Mouse (Mus musculus) heart, embryonic 13.5 days (tissue): ENCODE data around the gene Atp6v0c. TPM values are rescaled to one million over a fixed set of nuclear protein-coding genes. Genes with fewer than 3 reads are reported as not detected.

Experiments used
- ATAC-seq: fragments of 200-750 bp; cut with Nextera tagmentation; 2 replicates; pipeline ENCODE4 v1.8.0; 2017; ENCODE audit warnings: moderate TSS enrichment; ENCODE audit not compliant: insufficient number of reproducible peaks, low FRiP score, low TSS enrichment; ENCODE audit errors: extremely low read depth
- H3K27ac ChIP-seq: fragments of 300-500 bp; sonication (generic); replicated peaks from 2 replicates; pipeline ENCODE4 v1.5.1; 2015; ENCODE audit warnings: moderate library complexity, mild to moderate bottlenecking, inconsistent platforms
- H3K27me3 ChIP-seq: fragments of 300-500 bp; sonication (generic); replicated peaks from 2 replicates; pipeline ENCODE4 v1.6.1; 2015; ENCODE audit warnings: mild to moderate bottlenecking, inconsistent platforms
- H3K36me3 ChIP-seq: fragments of 300-500 bp; sonication (generic); 2 replicates; pipeline ENCODE4 v1.6.1; 2015; ENCODE audit warnings: mild to moderate bottlenecking, inconsistent platforms
- H3K4me1 ChIP-seq: fragments of 300-500 bp; sonication (generic); 2 replicates; pipeline ENCODE4 v1.6.1; 2015; ENCODE audit warnings: inconsistent platforms
- H3K4me2 ChIP-seq: fragments of 300-500 bp; sonication (generic); 2 replicates; pipeline ENCODE4 v1.6.1; 2015; ENCODE audit warnings: inconsistent platforms, mild to moderate bottlenecking, moderate library complexity
- H3K4me3 ChIP-seq: fragments of 300-500 bp; sonication (generic); 2 replicates; pipeline ENCODE4 v1.5.1; 2015; ENCODE audit warnings: moderate library complexity, mild to moderate bottlenecking, inconsistent platforms
- H3K9ac ChIP-seq: fragments of 300-500 bp; sonication (generic); 2 replicates; pipeline ENCODE4 v1.6.1; 2015; ENCODE audit warnings: inconsistent platforms, mild to moderate bottlenecking, moderate library complexity
- H3K9me3 ChIP-seq: fragments of 300-500 bp; sonication (generic); 2 replicates; pipeline ENCODE4 v1.6.1; 2016; ENCODE audit warnings: inconsistent platforms
- WGBS: fragments of 180-500 bp; shearing (Covaris S2); methylation state at CpG from one replicate; pipeline ENCODE4 v1.1.7; 2015; ENCODE audit warnings: mixed read lengths; 5-methylcytosine and 5-hydroxymethylcytosine counted together
- polyA plus RNA-seq: library from polyadenylated mRNA; unstranded; fragments of >200 nt; fragmentation: Nextera tagmentation; extraction: Ambion mirVana; gene quantifications from 2 replicates; pipeline ENCODE4 v1.2.1, GENCODE M21; 2015

Gene Atp6v0c
- polyA plus RNA-seq, 1 experiment from 2014 or later: 544 TPM

DNA sequence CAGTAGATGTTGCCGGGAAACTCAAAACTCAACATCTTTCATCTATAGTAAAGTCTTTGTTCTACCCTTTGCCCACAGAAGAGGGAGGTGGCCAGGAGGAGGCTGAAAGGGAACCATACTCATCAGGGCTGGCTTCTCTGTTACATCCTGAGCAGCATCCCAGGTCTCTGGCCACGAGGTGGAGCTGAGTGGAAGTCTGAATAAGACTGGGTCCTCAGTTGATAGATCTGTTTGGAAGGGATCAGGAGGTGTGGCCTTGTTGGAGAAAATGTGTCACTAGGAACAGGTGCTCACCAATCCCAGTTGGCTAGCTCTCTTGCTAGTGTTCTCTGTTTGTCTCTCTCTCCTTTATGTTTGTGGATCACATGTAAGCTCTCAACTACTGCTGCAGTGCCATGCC is 25.8 kb upstream of the Atp6v0c start:
- peaks cover 74% of the 10 kb centered on the region for H3K4me1 ChIP-seq
- ATAC-seq: no peak
- H3K36me3 ChIP-seq: no peaks in the 10 kb centered on the region
- no peak overlapping the region for H3K9ac ChIP-seq
- WGBS: 62% methylated on average over 2 of the region's 2 CpGs
- no peaks in the 10 kb centered on the region for H3K27me3 ChIP-seq
- no peaks in the 10 kb centered on the region for H3K9me3 ChIP-seq
- no peak overlapping the region for H3K4me3 ChIP-seq
- H3K27ac ChIP-seq: no peak overlapping the region
- H3K4me2 ChIP-seq: no peak overlapping the region

DNA sequence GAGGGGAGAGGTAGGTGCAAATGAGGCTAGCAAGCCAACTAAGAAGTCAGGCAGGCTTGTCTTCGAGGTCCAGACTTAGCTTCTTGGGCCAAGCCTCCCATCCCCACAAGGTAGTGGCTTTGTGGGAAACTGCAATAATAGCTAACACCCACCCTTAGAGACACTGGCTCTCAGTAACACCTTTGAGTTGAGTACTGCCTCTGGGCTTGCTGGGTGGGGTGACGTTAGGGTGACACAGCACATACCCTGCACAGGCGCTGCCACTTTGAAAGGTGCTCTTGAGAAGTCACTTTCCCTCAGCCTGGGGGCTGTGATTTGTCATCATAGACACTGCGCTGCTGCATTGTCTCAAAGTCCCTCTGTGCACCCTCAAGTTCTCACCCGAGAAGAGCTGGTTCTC is 24.3 kb upstream of the Atp6v0c start:
- Histone ChIP-seq H3K9me3 (no peaks in the 10 kb centered on the region), H3K27me3 (no peaks in the 10 kb centered on the region), H3K4me3 (no peak overlapping the region), H3K4me1 (peaks cover 59% of the 10 kb centered on the region), H3K4me2 (no peak overlapping the region), H3K9ac (peak overlapping the region; percentile 44), H3K27ac (no peak overlapping the region), H3K36me3 (peaks cover 3% of the 10 kb centered on the region; the same call in 1 of the 2 replicates)
- 50% methylated on average over 5 of the region's 5 CpGs for WGBS
- no peak; the same call in 1 of the 2 replicates for ATAC-seq

DNA sequence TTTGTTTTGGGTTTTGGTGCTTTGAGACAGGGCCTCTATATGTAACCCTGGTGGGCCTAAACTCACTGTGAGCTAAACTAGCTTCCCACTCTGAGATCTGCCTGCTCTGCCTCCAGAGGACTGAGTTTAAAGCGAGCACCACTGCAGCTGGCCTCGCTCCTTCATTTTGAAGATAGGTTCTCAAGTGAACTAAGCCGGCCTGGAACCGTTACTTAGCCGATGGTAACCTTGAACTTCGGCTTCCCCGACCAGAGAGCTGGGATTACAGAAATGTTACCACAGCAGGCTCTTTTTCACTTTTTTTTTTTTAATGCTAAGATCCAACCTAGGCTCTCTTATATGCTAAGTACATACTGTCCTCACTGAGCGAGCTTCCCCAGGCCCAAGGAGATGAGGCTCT is 23.8 kb upstream of the Atp6v0c start:
- no peaks in the 10 kb centered on the region for H3K27me3 ChIP-seq
- H3K36me3 ChIP-seq: peaks cover 7% of the 10 kb centered on the region; the same call in 1 of the 2 replicates
- peaks cover 59% of the 10 kb centered on the region for H3K4me1 ChIP-seq
- H3K4me3 ChIP-seq: no peak overlapping the region
- H3K9me3 ChIP-seq: no peaks in the 10 kb centered on the region
- no peak overlapping the region for H3K4me2 ChIP-seq
- peak overlapping the region; percentile 44; the same call in 1 of the 2 replicates for H3K9ac ChIP-seq
- H3K27ac ChIP-seq: no peak overlapping the region
- WGBS: 79% methylated on average over 8 of the region's 8 CpGs
- no peak for ATAC-seq

DNA sequence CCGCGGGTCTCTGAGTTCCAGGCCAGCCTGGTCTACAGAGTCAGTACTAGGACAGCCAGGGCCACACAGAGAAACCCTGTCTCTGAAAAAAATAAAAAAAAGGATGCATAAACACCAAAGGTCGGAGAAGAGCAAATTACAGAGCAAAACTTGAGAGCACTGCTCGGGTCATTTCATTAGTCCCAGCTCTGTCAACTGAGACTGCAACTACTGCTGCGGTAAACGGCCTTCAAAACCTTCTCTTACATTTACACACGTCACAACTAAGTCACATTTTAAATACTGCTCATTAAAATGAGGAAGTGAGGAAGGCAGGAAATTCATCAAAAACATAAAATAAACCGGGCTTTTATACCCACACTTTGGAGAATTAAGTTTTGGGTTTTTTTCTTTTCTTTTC is 23.3 kb upstream of the Atp6v0c start:
- 79% methylated on average over 8 of the region's 8 CpGs for WGBS
- Histone ChIP-seq H3K9me3 (no peaks in the 10 kb centered on the region), H3K4me2 (no peak overlapping the region), H3K27ac (no peak overlapping the region), H3K4me1 (peaks cover 58% of the 10 kb centered on the region), H3K36me3 (peaks cover 10% of the 10 kb centered on the region), H3K27me3 (no peaks in the 10 kb centered on the region), H3K9ac (no peak overlapping the region), H3K4me3 (no peak overlapping the region)
- ATAC-seq: no peak

GRCm38 (mm10) chr17:24191481-24191880 is 22.0 kb upstream of the Atp6v0c start:
- WGBS: 71% methylated on average over 4 of the region's 4 CpGs
- H3K4me1 ChIP-seq: peaks cover 45% of the 10 kb centered on the region
- no peak for ATAC-seq
- no peaks in the 10 kb centered on the region for H3K9me3 ChIP-seq
- no peak overlapping the region for H3K4me3 ChIP-seq
- H3K9ac ChIP-seq: peak overlapping the region; percentile 8; the same call in 1 of the 2 replicates
- H3K27ac ChIP-seq: peak overlapping the region; percentile 21; the same call in 1 of the 2 replicates
- no peaks in the 10 kb centered on the region for H3K27me3 ChIP-seq
- peaks cover 13% of the 10 kb centered on the region for H3K36me3 ChIP-seq
- H3K4me2 ChIP-seq: no peak overlapping the region

DNA sequence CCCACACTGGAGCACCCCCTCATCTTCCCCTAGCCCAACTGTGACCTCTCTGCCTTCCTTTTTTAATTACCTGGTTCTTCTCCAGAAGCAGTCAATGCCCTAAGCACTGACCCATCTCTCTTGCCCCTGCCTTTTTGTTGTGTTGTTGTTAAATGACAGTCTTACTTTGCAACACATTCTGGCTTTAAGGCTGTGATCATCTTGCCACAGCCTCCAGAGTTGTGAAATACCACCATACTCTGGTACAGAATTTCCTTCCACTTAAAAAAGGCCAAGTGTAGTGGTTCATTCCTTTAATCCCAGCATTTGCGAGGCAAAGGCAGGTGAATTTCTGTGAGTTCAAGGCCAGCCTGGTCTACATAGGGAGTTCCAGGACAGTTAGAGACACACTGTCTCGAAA is 21.4 kb upstream of the Atp6v0c start:
- WGBS: 81% methylated on average over 2 of the region's 2 CpGs
- Histone ChIP-seq H3K36me3 (peaks cover 14% of the 10 kb centered on the region), H3K4me1 (peaks cover 39% of the 10 kb centered on the region), H3K4me3 (no peak overlapping the region), H3K27me3 (no peaks in the 10 kb centered on the region), H3K27ac (no peak overlapping the region), H3K9me3 (no peaks in the 10 kb centered on the region), H3K4me2 (no peak overlapping the region), H3K9ac (no peak overlapping the region)
- no peak for ATAC-seq

DNA sequence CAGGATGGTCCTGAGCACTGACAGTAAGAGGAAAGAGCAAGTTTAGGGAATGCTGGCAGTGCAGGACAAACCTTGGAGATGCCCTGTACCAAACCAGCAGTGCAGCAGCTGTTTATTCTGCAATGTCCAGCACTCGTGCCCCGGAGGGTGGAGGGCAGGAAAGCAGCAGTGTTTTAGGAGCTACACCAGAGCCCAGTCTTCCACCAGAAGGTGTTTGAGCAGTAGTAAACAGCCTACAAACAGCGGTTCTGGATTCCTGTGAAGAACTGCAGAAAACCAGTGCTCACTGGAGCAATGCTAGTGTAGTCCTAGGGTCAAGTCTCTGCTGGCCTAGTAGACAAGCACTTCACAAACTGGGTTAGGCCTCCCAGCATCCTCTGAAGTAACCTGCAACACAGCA is 4.8 kb upstream of the Atp6v0c start:
- Histone ChIP-seq H3K4me3 (no peak overlapping the region), H3K4me2 (no peak overlapping the region), H3K4me1 (peaks cover 11% of the 10 kb centered on the region), H3K27ac (no peak overlapping the region), H3K27me3 (no peaks in the 10 kb centered on the region), H3K36me3 (no peaks in the 10 kb centered on the region), H3K9ac (0 out of 2 replicates have a peak overlapping the region, but pooled peaks have one; percentile 10), H3K9me3 (no peaks in the 10 kb centered on the region)
- 84% methylated on average over 3 of the region's 3 CpGs for WGBS
- no peak for ATAC-seq

GRCm38 (mm10) chr17:24173423-24173822 is 3.9 kb upstream of the Atp6v0c start:
- Histone ChIP-seq H3K9me3 (no peaks in the 10 kb centered on the region), H3K27ac (no peak overlapping the region), H3K4me3 (no peak overlapping the region), H3K4me1 (peaks cover 12% of the 10 kb centered on the region), H3K9ac (no peak overlapping the region), H3K27me3 (no peaks in the 10 kb centered on the region), H3K36me3 (no peaks in the 10 kb centered on the region), H3K4me2 (no peak overlapping the region)
- WGBS: 3% methylated on average over 3 of the region's 3 CpGs
- no peak for ATAC-seq

- Histone ChIP-seq H3K4me3 (no peak overlapping the region), H3K4me1 (peaks cover 25% of the 10 kb centered on the region), H3K9me3 (no peaks in the 10 kb centered on the region), H3K27ac (no peak overlapping the region), H3K27me3 (no peaks in the 10 kb centered on the region), H3K4me2 (no peak overlapping the region), H3K36me3 (peaks cover 13% of the 10 kb centered on the region), H3K9ac (no peak overlapping the region)
- ATAC-seq: no peak
- WGBS: 81% methylated on average over 4 of the region's 4 CpGs
Measured at GRCm38 (mm10) chr17:24171738-24172137, 2.2 kb upstream of the Atp6v0c start.

DNA sequence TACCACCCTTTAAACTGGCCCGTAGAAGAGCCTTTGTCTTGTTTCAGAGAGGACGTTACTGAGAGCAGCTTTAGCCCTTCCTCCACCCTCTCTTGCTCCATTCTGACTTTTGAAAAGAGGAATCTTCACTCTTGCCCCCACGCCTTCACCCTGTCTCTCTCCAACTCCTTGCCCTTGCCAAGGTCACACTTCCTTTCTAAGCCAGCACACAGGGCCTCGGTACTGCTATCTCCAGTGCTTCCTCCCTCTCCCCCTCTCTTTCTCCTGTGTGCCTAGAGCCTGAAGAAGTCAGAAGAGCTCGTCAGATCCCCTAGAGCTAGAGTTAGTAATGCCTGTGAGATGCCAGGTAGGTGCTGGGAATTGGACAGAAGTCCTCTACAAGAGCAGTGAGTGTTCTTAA is 1.2 kb upstream of the Atp6v0c start:
- 0 out of 2 replicates have a peak overlapping the region, but pooled peaks have one; percentile 96 for H3K27ac ChIP-seq

GRCm38 (mm10) chr17:24170125-24170524 is 623 bp upstream of the Atp6v0c start:
- 63% methylated on average over 3 of the region's 3 CpGs for WGBS
- H3K9me3 ChIP-seq: no peaks in the 10 kb centered on the region
- peak overlapping the region; percentile 92 for H3K9ac ChIP-seq
- ATAC-seq: no peak
- peaks cover 24% of the 10 kb centered on the region for H3K36me3 ChIP-seq
- peaks cover 32% of the 10 kb centered on the region for H3K4me1 ChIP-seq
- peak overlapping the region; percentile 96 for H3K27ac ChIP-seq
- H3K4me3 ChIP-seq: peak overlapping the region; percentile 81
- no peaks in the 10 kb centered on the region for H3K27me3 ChIP-seq
- H3K4me2 ChIP-seq: peak overlapping the region; percentile 74

More for the DNA sequence above, 1.2 kb upstream of the Atp6v0c start:
- 64% methylated on average over 5 of the region's 5 CpGs for WGBS
- no peak for ATAC-seq
- no peaks in the 10 kb centered on the region for H3K27me3 ChIP-seq
- H3K4me2 ChIP-seq: peak overlapping the region; percentile 74
- peaks cover 26% of the 10 kb centered on the region for H3K4me1 ChIP-seq
- 0 out of 2 replicates have a peak overlapping the region, but pooled peaks have one; percentile 81 for H3K4me3 ChIP-seq
- no peaks in the 10 kb centered on the region for H3K9me3 ChIP-seq
- H3K9ac ChIP-seq: peak overlapping the region; percentile 92
- peaks cover 18% of the 10 kb centered on the region for H3K36me3 ChIP-seq

GRCm38 (mm10) chr17:24168590-24169277 is 768 bp downstream of the Atp6v0c start:
- 1% methylated on average over 41 of the region's 41 CpGs for WGBS
- ATAC-seq: peak; percentile 72

More at GRCm38 (mm10) chr17:24168590-24169277, 768 bp downstream of the Atp6v0c start:
- Histone ChIP-seq H3K4me1 (peaks cover 37% of the 10 kb centered on the region), H3K27ac (peak overlapping the region; percentile 96), H3K4me2 (peak overlapping the region; percentile 74), H3K4me3 (peak overlapping the region; percentile 81), H3K36me3 (peaks cover 31% of the 10 kb centered on the region), H3K9ac (peak overlapping the region; percentile 92), H3K9me3 (no peaks in the 10 kb centered on the region), H3K27me3 (no peaks in the 10 kb centered on the region)
